Comparison of ENCODE assay signal across 9 mouse cellular contexts in the genomic region with DNA sequence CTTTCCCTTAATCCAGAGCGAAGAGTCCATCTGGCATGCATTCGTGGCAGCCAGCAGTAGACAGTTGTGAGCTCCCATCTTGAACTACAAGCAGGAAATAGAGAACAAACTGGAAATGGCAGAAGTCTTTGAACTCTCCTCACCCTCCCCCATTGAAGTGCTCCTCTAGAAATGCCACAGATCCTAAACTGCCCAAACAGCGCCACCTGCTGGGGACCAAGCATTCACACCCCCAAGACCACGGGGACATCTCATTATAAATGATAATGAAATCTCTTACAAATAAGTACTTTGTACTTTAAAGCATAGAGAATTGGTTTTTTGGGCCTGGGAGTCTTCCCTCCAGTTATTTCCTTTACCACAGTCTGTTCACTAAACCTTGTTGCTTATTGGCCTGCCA. TPM values are rescaled to one million over a fixed set of nuclear protein-coding genes. Genes with fewer than 3 reads are reported as not detected.
A peak's percentile ranks its signal among the peaks of the same experiment; 100 is the strongest.
DNase-seq lines count a peak whose midpoint lies in the region; ATAC-seq and TF ChIP-seq lines count a peak whose summit lies in the region.
"Had no signal": no experiment of that assay in that cellular context is flagged by ENCODE, and none has a peak within 500 bp of the region (broad histone marks: within the 10 kb centered on the region; RNA-seq: fewer than 3 reads in every experiment).

No protein-coding gene starts in this region.

- H3K27me3 ChIP-seq in E14TG2a.4 (ENCODE audit: insufficient read depth, low read length) = no peaks in the 10 kb centered on the region
- H3K27me3 ChIP-seq in liver, embryonic 13.5 days = no peaks in the 10 kb centered on the region
- no peaks in the 10 kb centered on the region for H3K27me3 ChIP-seq in spleen, adult 2 months (ENCODE audit: control insufficient read depth, insufficient read depth, low read length)
- H3K27me3 ChIP-seq: heart, embryonic 15.5 days; neural tube, embryonic 12.5 days had no signal

- no peak overlapping the region for H3K4me2 ChIP-seq in liver, embryonic 13.5 days
- H3K4me2 ChIP-seq: heart, embryonic 15.5 days; neural tube, embryonic 12.5 days had no signal

- H3K9me3 ChIP-seq in E14TG2a.4 (ENCODE audit: low read length) = no peaks in the 10 kb centered on the region
- H3K9me3 ChIP-seq in liver, embryonic 13.5 days (replicated peaks) = no peaks in the 10 kb centered on the region
- H3K9me3 ChIP-seq: heart, embryonic 15.5 days; neural tube, embryonic 12.5 days had no signal

- no peak for ATAC-seq in liver, embryonic 13.5 days (ENCODE audit: low read depth)

- peaks cover 21% of the 10 kb centered on the region for H3K4me1 ChIP-seq in E14TG2a.4 (replicated peaks; ENCODE audit: low read depth, low read length)
- H3K4me1 ChIP-seq in liver, embryonic 13.5 days (replicated peaks) = peaks cover 8% of the 10 kb centered on the region
- no peaks in the 10 kb centered on the region for H3K4me1 ChIP-seq in spleen, adult 2 months (ENCODE audit: control insufficient read depth, insufficient read depth, insufficient read length)
- H3K4me1 ChIP-seq: heart, embryonic 15.5 days; neural tube, embryonic 12.5 days had no signal

- no peak for TF ChIP-seq POLR2A in spleen, adult 2 months (IDR thresholded peaks at IDR 0.05; ENCODE audit: low read depth, low read length)

- no peak overlapping the region for H3K4me3 ChIP-seq in E14TG2a.4 (replicated peaks; ENCODE audit: low read length)
- H3K4me3 ChIP-seq in liver, embryonic 13.5 days (replicated peaks) = no peak overlapping the region
- no peak overlapping the region for H3K4me3 ChIP-seq in spleen, adult 2 months (ENCODE audit: extremely low read depth, insufficient read depth, insufficient read length)
- H3K4me3 ChIP-seq: heart, embryonic 15.5 days; neural tube, embryonic 12.5 days had no signal

- no peak overlapping the region for H3K9ac ChIP-seq in liver, embryonic 13.5 days
- H3K9ac ChIP-seq: heart, embryonic 15.5 days; neural tube, embryonic 12.5 days had no signal

- no peak overlapping the region for H3K27ac ChIP-seq in liver, embryonic 13.5 days
- no peak overlapping the region for H3K27ac ChIP-seq in spleen, adult 2 months (ENCODE audit: insufficient read depth, low read length)
- H3K27ac ChIP-seq: heart, embryonic 15.5 days; neural tube, embryonic 12.5 days had no signal

- WGBS in liver, embryonic 13.5 days (ENCODE audit: insufficient replicate concordance) = 34% methylated on average over 4 of the region's 4 CpGs
- WGBS in spleen, adult 2 months = 52% methylated on average over 4 of the region's 4 CpGs

- TF ChIP-seq CTCF in E14TG2a.4 (conservative IDR thresholded peaks at IDR 0.05; ENCODE audit: low read length) = peak; percentile 79
- TF ChIP-seq CTCF in spleen, adult 2 months (IDR thresholded peaks at IDR 0.05; ENCODE audit: extremely low read depth, insufficient read depth, insufficient read length, insufficient replicate concordance) = peak; percentile 79; the same call in 1 of the 2 replicates

- peaks cover 67% of the 10 kb centered on the region for H3K36me3 ChIP-seq in E14TG2a.4 (ENCODE audit: insufficient read depth, low read length)
- H3K36me3 ChIP-seq in liver, embryonic 13.5 days = peaks cover 60% of the 10 kb centered on the region
- H3K36me3 ChIP-seq in spleen, adult 2 months (ENCODE audit: control insufficient read depth, insufficient read depth, low read length) = peaks cover 19% of the 10 kb centered on the region

- DNase-seq in layer of hippocampus, adult 11-12 months (ENCODE audit: low spot score) = peak; percentile 28
- no peak for DNase-seq in layer of hippocampus, adult 9-10 months (ENCODE audit: low spot score)
- peak; percentile 71 for DNase-seq in adipocyte (ENCODE audit: low spot score)
- peak; percentile 54 for DNase-seq in embryo, embryonic 11 days
- peak; percentile 33 for DNase-seq in liver, embryonic 13.5 days
- DNase-seq in spleen, adult 2 months (ENCODE audit: low read depth in 1 of 2, low spot score in 2 of 2) = peak; percentile 42 to 60

RNA-seq across cellular contexts. Expression of gene AI597479, which starts 12.0 kb away (rescaled TPM):
- 9.4 and 11.8 TPM in 2 replicates for polyA plus RNA-seq in liver, embryonic 13.5 days (2015; fragmentation: Nextera tagmentation; extraction: Ambion mirVana)
- polyA plus RNA-seq in spleen, adult 2 months (2012; rRNA removed) = 1.8 and 2.2 TPM in 2 replicates

RNA-seq across cellular contexts. Expression of gene Tgfbrap1, which starts 12.1 kb away (rescaled TPM):
- polyA plus RNA-seq in liver, embryonic 13.5 days (2015; fragmentation: Nextera tagmentation; extraction: Ambion mirVana) = 4.0 and 4.3 TPM in 2 replicates
- polyA plus RNA-seq in spleen, adult 2 months (2012; rRNA removed) = 13.4 and 15.2 TPM in 2 replicates
